ENCODE assay signal across 7 mouse cellular contexts in the genomic region with DNA sequence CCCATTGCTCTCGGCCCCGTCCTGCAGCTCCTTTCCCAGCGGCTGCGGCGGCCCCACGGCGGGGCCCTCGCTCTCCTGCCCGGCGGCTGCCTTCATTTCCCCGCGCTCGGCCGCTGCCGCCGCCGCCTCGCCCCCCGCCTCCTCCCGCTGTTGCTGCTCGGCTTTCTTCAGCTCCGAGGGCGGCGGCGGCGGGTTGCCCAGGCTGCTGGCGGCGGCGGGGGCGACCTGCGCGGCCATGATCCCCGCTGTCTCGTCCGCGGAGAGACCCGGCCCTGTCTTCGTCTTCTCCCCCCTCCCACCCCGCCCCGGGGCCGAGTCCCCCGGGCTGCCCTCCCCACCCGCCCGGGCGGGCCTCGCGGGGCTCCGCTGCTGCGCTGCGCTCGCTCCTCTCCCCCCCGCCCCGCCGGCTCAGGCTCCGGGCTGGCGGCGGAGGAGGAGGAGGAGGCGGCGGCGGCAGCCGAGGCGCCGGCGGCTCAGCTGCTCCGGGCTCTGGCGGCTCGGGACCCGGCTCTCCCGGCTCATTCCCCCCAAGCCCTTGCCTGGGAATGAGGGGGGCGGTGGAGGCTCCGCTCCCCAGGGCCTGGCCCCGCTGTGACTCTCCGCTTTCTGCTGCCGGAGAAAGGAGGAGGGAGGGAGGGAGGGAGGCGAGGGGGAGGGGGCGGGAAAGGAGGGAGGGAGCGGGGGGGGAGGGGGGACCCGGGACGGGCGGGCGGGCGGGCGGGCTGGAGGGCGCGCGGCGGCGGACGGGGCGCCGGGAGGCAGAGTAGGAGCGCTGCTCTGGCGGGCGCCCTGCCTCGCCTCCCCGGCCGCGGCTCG. TPM values are rescaled to one million over a fixed set of nuclear protein-coding genes. Genes with fewer than 3 reads are reported as not detected.
DNase-seq lines count a peak whose midpoint lies in the region; ATAC-seq and TF ChIP-seq lines count a peak whose summit lies in the region.

No protein-coding gene starts in this region.

- no peak for TF ChIP-seq CTCF in midbrain, postnatal 0 days (IDR thresholded peaks at IDR 0.05)

- WGBS in intestine, embryonic 16.5 days: under 1% methylated on average over 40 of the region's 99 CpGs
- WGBS in limb, embryonic 12.5 days: under 1% methylated on average over 65 of the region's 99 CpGs
- WGBS in midbrain, postnatal 0 days: 0% methylated on average over 15 of the region's 99 CpGs

- no peaks in the 10 kb centered on the region for H3K27me3 ChIP-seq in intestine, embryonic 16.5 days (replicated peaks; ENCODE audit: control insufficient read depth, insufficient read depth, low read length)
- no peaks in the 10 kb centered on the region for H3K27me3 ChIP-seq in limb, embryonic 12.5 days
- no peaks in the 10 kb centered on the region for H3K27me3 ChIP-seq in midbrain, postnatal 0 days (ENCODE audit: insufficient read depth, low read length)
- no peaks in the 10 kb centered on the region for H3K27me3 ChIP-seq in splenic B cell, adult 2 months (ENCODE audit: control insufficient read depth, insufficient read depth, low read length, poor library complexity, severe bottlenecking)

- no peaks in the 10 kb centered on the region for H3K9me3 ChIP-seq in intestine, embryonic 16.5 days (ENCODE audit: control insufficient read depth, low read length)
- 0 out of 2 replicates have a peak, but pooled peaks cover 6% of the 10 kb centered on the region for H3K9me3 ChIP-seq in limb, embryonic 12.5 days
- H3K9me3 ChIP-seq in midbrain, postnatal 0 days (ENCODE audit: low read length): no peaks in the 10 kb centered on the region

- peaks cover 37% of the 10 kb centered on the region for H3K4me1 ChIP-seq in intestine, embryonic 16.5 days (ENCODE audit: control insufficient read depth, insufficient read depth, low read length)
- H3K4me1 ChIP-seq in limb, embryonic 12.5 days (replicated peaks): peaks cover 39% of the 10 kb centered on the region
- peaks cover 16% of the 10 kb centered on the region for H3K4me1 ChIP-seq in midbrain, postnatal 0 days (ENCODE audit: insufficient read depth, low read length)

- peaks cover 4% of the 10 kb centered on the region for H3K36me3 ChIP-seq in intestine, embryonic 16.5 days (ENCODE audit: control insufficient read depth, insufficient read depth, low read length)
- peaks cover 11% of the 10 kb centered on the region for H3K36me3 ChIP-seq in limb, embryonic 12.5 days
- no peaks in the 10 kb centered on the region for H3K36me3 ChIP-seq in midbrain, postnatal 0 days (ENCODE audit: insufficient read depth, low read length)
- no peaks in the 10 kb centered on the region for H3K36me3 ChIP-seq in splenic B cell, adult 2 months (ENCODE audit: control insufficient read depth, insufficient read depth, low read length, poor library complexity, severe bottlenecking)

- H3K27ac ChIP-seq in intestine, embryonic 16.5 days (ENCODE audit: low read length): peak overlapping the region; percentile 100
- peak overlapping the region; percentile 100 for H3K27ac ChIP-seq in limb, embryonic 12.5 days
- H3K27ac ChIP-seq in midbrain, postnatal 0 days (ENCODE audit: low read depth, low read length): peak overlapping the region; percentile 98

- peak; percentile 67 to 73 for DNase-seq in adrenal gland, adult 18-20 months (ENCODE audit: low spot score in 2 of 2)
- peak; percentile 62 to 68 for DNase-seq in cerebellum, postnatal 36 days
- DNase-seq in gastrocnemius, postnatal 25 days: peak; percentile 79
- peak; percentile 81 for DNase-seq in midbrain, postnatal 0 days (ENCODE audit: low spot score)
- DNase-seq in splenic B cell, adult 2 months (ENCODE audit: low read depth, low spot score): peak; percentile 63

- peak; percentile 37 for ATAC-seq in intestine, embryonic 16.5 days
- ATAC-seq in limb, embryonic 12.5 days (ENCODE audit: insufficient number of reproducible peaks, insufficient read depth, low FRiP score, low TSS enrichment, low read depth): peak; percentile 34; the same call in 1 of the 2 replicates
- peak; percentile 39 for ATAC-seq in midbrain, postnatal 0 days (ENCODE audit: low FRiP score)

- H3K4me3 ChIP-seq in intestine, embryonic 16.5 days (ENCODE audit: low read length): peak overlapping the region; percentile 77
- H3K4me3 ChIP-seq in limb, embryonic 12.5 days (replicated peaks): peak overlapping the region; percentile 100
- H3K4me3 ChIP-seq in midbrain, postnatal 0 days (ENCODE audit: low read depth, low read length): peak overlapping the region; percentile 100

- H3K4me2 ChIP-seq in intestine, embryonic 16.5 days (ENCODE audit: low read depth, low read length): peak overlapping the region; percentile 90
- peak overlapping the region; percentile 91 for H3K4me2 ChIP-seq in limb, embryonic 12.5 days
- H3K4me2 ChIP-seq in midbrain, postnatal 0 days (ENCODE audit: low read depth, low read length, poor library complexity, severe bottlenecking): peak overlapping the region; percentile 92

- H3K9ac ChIP-seq in intestine, embryonic 16.5 days (ENCODE audit: low read depth, low read length): peak overlapping the region; percentile 98
- H3K9ac ChIP-seq in limb, embryonic 12.5 days (replicated peaks): peak overlapping the region; percentile 100
- H3K9ac ChIP-seq in midbrain, postnatal 0 days (replicated peaks; ENCODE audit: low read length, poor library complexity, severe bottlenecking): peak overlapping the region; percentile 100

RNA-seq across cellular contexts. Expression of a gene that starts 3.0 kb away (rescaled TPM):
- total RNA-seq in adrenal gland, adult 18-20 months (2021): 10 to 100 TPM; 37.9 to 43.6 TPM
- total RNA-seq in gastrocnemius, postnatal 25 days (2021): 10 to 100 TPM; 19.6 to 21.7 TPM
- 17.8 and 18.5 TPM in 2 replicates for polyA plus RNA-seq in intestine, embryonic 16.5 days (2015; fragmentation: Nextera tagmentation; extraction: Ambion mirVana)
- 39.6 and 41.6 TPM in 2 replicates for polyA plus RNA-seq in limb, embryonic 12.5 days (2016; fragmentation: Nextera tagmentation; extraction: Ambion mirVana)
- total RNA-seq in midbrain, postnatal 0 days (2014; rRNA removed): 59.1 and 66.2 TPM in 2 replicates
- polyA plus RNA-seq in midbrain, postnatal 0 days (2015; fragmentation: Nextera tagmentation; extraction: Ambion mirVana): 16.7 and 19.5 TPM in 2 replicates

Comparison
In these comparisons a context has a peak if more than half of its experiments do, and no peak if none do; other contexts are left out.
1. Peak in every context shown above with its lines: DNase-seq, ATAC-seq, H3K4me3 ChIP-seq and H3K27ac ChIP-seq.